In genomic region chr16:7932322-7932721, GRCm38 (mm10) we compare ENCODE assay signal across 10 mouse cellular contexts.
DNase-seq lines count a peak whose midpoint lies in the region; ATAC-seq and TF ChIP-seq lines count a peak whose summit lies in the region.
"Had no signal": no experiment of that assay in that cellular context is flagged by ENCODE, and none has a peak within 500 bp of the region (broad histone marks: within the 10 kb centered on the region; RNA-seq: fewer than 3 reads in every experiment).

No protein-coding gene starts in this region.

- H3K9ac ChIP-seq in lung, embryonic 14.5 days: no peak overlapping the region

- peak; percentile 50 for TF ChIP-seq CTCF in lung, embryonic 14.5 days (IDR thresholded peaks at IDR 0.05; ENCODE audit: low read depth)
- no peak for TF ChIP-seq CTCF in lung, adult 2 months (IDR thresholded peaks at IDR 0.05; ENCODE audit: insufficient read depth, low read length)

- H3K27me3 ChIP-seq in lung, embryonic 14.5 days (ENCODE audit: insufficient read depth, low read length): no peaks in the 10 kb centered on the region

- intact Hi-C loops in heart, postnatal 10 days (cut with DNase I): loop anchor here (5.0 to 10.0 kb wide), 5 partner anchors 795 to 1425 kb away; no protein-coding TSS in a partner anchor
- intact Hi-C loops in heart, postnatal 25 days (cut with DNase I): no loop called here

- H3K4me1 ChIP-seq in lung, embryonic 14.5 days (ENCODE audit: insufficient read depth): no peaks in the 10 kb centered on the region
- no peaks in the 10 kb centered on the region for H3K4me1 ChIP-seq in lung, adult 2 months (ENCODE audit: control insufficient read depth, insufficient read depth, low read length)

- H3K4me2 ChIP-seq in lung, embryonic 14.5 days: no peak overlapping the region

- ATAC-seq in lung, embryonic 14.5 days (ENCODE audit: insufficient read depth): no peak
- ATAC-seq: forebrain, embryonic 16.5 days had no signal

- no peaks in the 10 kb centered on the region for H3K9me3 ChIP-seq in lung, embryonic 14.5 days (ENCODE audit: low read depth, low read length)

- no peak overlapping the region for H3K4me3 ChIP-seq in lung, embryonic 14.5 days (ENCODE audit: low read depth, low read length)
- H3K4me3 ChIP-seq in lung, adult 2 months (replicated peaks; ENCODE audit: extremely low read depth, low read depth, low read length): no peak overlapping the region

- no peak overlapping the region for H3K27ac ChIP-seq in lung, embryonic 14.5 days (ENCODE audit: low read depth)
- H3K27ac ChIP-seq: macrophage had no signal

- 53% methylated on average over 4 of the region's 4 CpGs for WGBS in lung, embryonic 14.5 days
- WGBS in lung, adult 2 months: 45% methylated on average over 4 of the region's 4 CpGs

- no peak for TF ChIP-seq POLR2A in lung, adult 2 months (IDR thresholded peaks at IDR 0.05; ENCODE audit: borderline replicate concordance, extremely low read depth, low read depth, low read length)

- H3K36me3 ChIP-seq in lung, embryonic 14.5 days (ENCODE audit: insufficient read depth): no peaks in the 10 kb centered on the region
- H3K36me3 ChIP-seq: G1E had no signal

- DNase-seq in heart, postnatal 10 days: peak; percentile 5 to 22
- no peak for DNase-seq in heart, postnatal 25 days (ENCODE audit: low spot score)
- peak; percentile 42 for DNase-seq in lung, embryonic 14.5 days
- no peak for DNase-seq in lung, adult 2 months
- DNase-seq in ZHBTc4 (ENCODE audit: low read depth, low spot score): peak; percentile 18
- DNase-seq in embryo, embryonic 10 days (ENCODE audit: low spot score): peak; percentile 9
- no peak for DNase-seq in ovary, postnatal 36 days (ENCODE audit: low spot score)

Comparison
In these comparisons a context has a peak if more than half of its experiments do, and no peak if none do; other contexts are left out.
1. DNase-seq: peak in heart, postnatal 10 days (2 of 2), lung, embryonic 14.5 days (single experiment), ZHBTc4 (single experiment) and embryo, embryonic 10 days (single experiment); none in heart, postnatal 25 days (single experiment), lung, adult 2 months (single experiment) and ovary, postnatal 36 days (single experiment).